Mouse (Mus musculus): ENCODE measurements around the gene Myo1e. TPM values are rescaled to one million over a fixed set of nuclear protein-coding genes. Genes with fewer than 3 reads are reported as not detected.

The Myo1e gene
- polyA plus RNA-seq, 1 experiment from 2014 or later: 12.1 TPM

- WGBS: 50% methylated on average over 7 of the region's 7 CpGs
- H3K27ac ChIP-seq (replicated peaks): 0 out of 2 replicates have a peak overlapping the region, but pooled peaks have one; percentile 46
- no peak for DNase-seq (ENCODE audit: low spot score)
These were observed 56.6 kb downstream of the Myo1e start for GRCm38 (mm10) chr9:70263735-70264134.

GRCm38 (mm10) chr9:70265513-70265912 is 58.4 kb downstream of the Myo1e start:
- Histone ChIP-seq H3K27me3 (ENCODE audit: low read depth, poor library complexity, severe bottlenecking) (no peaks in the 10 kb centered on the region), H3K27ac (replicated peaks) (no peak overlapping the region), H3K9me3 (replicated peaks) (no peaks in the 10 kb centered on the region), H3K4me1 (peaks cover 41% of the 10 kb centered on the region), H3K4me3 (no peak overlapping the region), H3K36me3 (no peaks in the 10 kb centered on the region)
- no peak for DNase-seq (ENCODE audit: low spot score)
- 93% methylated on average over 5 of the region's 5 CpGs for WGBS

More at GRCm38 (mm10) chr9:70263735-70264134, 56.6 kb downstream of the Myo1e start:
- Histone ChIP-seq H3K4me3 (no peak overlapping the region), H3K27me3 (ENCODE audit: low read depth, poor library complexity, severe bottlenecking) (no peaks in the 10 kb centered on the region), H3K4me1 (peaks cover 35% of the 10 kb centered on the region), H3K36me3 (no peaks in the 10 kb centered on the region), H3K9me3 (replicated peaks) (no peaks in the 10 kb centered on the region)

DNA sequence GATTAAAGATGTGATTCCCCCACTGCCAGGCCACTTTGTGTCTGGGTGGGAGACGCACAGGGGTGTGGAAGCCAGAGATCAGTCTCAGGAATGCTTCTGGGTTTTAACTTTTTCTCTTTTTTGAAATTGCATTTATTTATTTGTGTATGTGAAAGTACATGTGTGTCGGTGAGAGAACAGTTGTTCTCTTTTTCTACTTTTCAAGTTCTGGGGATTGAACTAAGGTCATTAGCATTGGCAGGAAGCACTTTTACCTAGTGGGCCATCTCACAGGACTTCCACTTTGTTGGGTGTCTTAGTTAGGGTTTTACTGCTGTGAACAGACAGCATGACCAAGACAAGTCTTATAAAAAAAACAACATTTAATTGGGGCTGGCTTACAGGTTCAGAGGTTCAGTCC is 59.0 kb downstream of the Myo1e start:
- Histone ChIP-seq H3K4me1 (peaks cover 39% of the 10 kb centered on the region), H3K9me3 (replicated peaks) (no peaks in the 10 kb centered on the region), H3K27ac (replicated peaks) (no peak overlapping the region), H3K36me3 (no peaks in the 10 kb centered on the region), H3K4me3 (no peak overlapping the region), H3K27me3 (ENCODE audit: low read depth, poor library complexity, severe bottlenecking) (no peaks in the 10 kb centered on the region)
- no peak for DNase-seq (ENCODE audit: low spot score)
- 88% methylated on average over 2 of the region's 2 CpGs for WGBS

- no peaks in the 10 kb centered on the region for H3K9me3 ChIP-seq (replicated peaks)
- WGBS: 92% methylated on average over 5 of the region's 5 CpGs
- H3K27me3 ChIP-seq (ENCODE audit: low read depth, poor library complexity, severe bottlenecking): no peaks in the 10 kb centered on the region
- DNase-seq (ENCODE audit: low spot score): no peak
- peaks cover 30% of the 10 kb centered on the region for H3K4me1 ChIP-seq
- H3K36me3 ChIP-seq: no peaks in the 10 kb centered on the region
- H3K4me3 ChIP-seq: no peak overlapping the region
- no peak overlapping the region for H3K27ac ChIP-seq (replicated peaks)
These were observed 60.0 kb downstream of the Myo1e start for GRCm38 (mm10) chr9:70267108-70267507.

- H3K4me1 ChIP-seq: peaks cover 11% of the 10 kb centered on the region
- H3K27ac ChIP-seq (replicated peaks): peak overlapping the region; percentile 57
- no peak for DNase-seq (ENCODE audit: low spot score)
- no peaks in the 10 kb centered on the region for H3K9me3 ChIP-seq (replicated peaks)
- no peaks in the 10 kb centered on the region for H3K27me3 ChIP-seq (ENCODE audit: low read depth, poor library complexity, severe bottlenecking)
- no peaks in the 10 kb centered on the region for H3K36me3 ChIP-seq
- WGBS: 65% methylated on average over 10 of the region's 10 CpGs
- no peak overlapping the region for H3K4me3 ChIP-seq
These were observed 62.2 kb downstream of the Myo1e start for GRCm38 (mm10) chr9:70269349-70269748.

DNA sequence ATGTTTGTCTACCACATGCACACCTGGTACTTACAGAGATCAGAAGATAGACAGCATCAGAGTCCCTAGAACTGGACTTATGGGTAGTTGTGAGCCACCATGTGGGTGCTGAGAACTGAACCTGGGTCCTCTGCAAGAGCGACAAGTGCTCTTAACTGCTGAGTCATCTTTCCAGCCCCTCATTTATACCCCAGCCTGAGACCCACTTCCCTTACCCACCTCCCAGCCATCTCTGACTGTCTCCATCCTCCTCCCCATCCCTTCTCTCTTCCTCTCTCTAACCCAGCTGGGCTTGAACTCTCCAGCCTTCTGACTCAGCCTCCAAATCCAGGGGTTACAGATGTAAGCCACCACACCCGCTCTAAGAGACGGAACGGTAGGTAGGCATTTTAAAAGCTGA is 63.3 kb downstream of the Myo1e start:
- H3K4me1 ChIP-seq: peaks cover 11% of the 10 kb centered on the region
- H3K9me3 ChIP-seq (replicated peaks): no peaks in the 10 kb centered on the region
- no peaks in the 10 kb centered on the region for H3K36me3 ChIP-seq
- H3K27me3 ChIP-seq (ENCODE audit: low read depth, poor library complexity, severe bottlenecking): no peaks in the 10 kb centered on the region
- no peak overlapping the region for H3K4me3 ChIP-seq
- no peak overlapping the region for H3K27ac ChIP-seq (replicated peaks)
- no peak for DNase-seq (ENCODE audit: low spot score)
- 94% methylated on average over 4 of the region's 4 CpGs for WGBS

GRCm38 (mm10) chr9:70271137-70271536 is 64.0 kb downstream of the Myo1e start:
- Histone ChIP-seq H3K36me3 (no peaks in the 10 kb centered on the region), H3K27me3 (ENCODE audit: low read depth, poor library complexity, severe bottlenecking) (no peaks in the 10 kb centered on the region), H3K27ac (replicated peaks) (no peak overlapping the region), H3K4me3 (no peak overlapping the region), H3K4me1 (peaks cover 11% of the 10 kb centered on the region), H3K9me3 (replicated peaks) (no peaks in the 10 kb centered on the region)
- WGBS: 87% methylated on average over 7 of the region's 7 CpGs
- DNase-seq (ENCODE audit: low spot score): no peak

GRCm38 (mm10) chr9:70271631-70272030 is 64.5 kb downstream of the Myo1e start:
- Histone ChIP-seq H3K9me3 (replicated peaks) (no peaks in the 10 kb centered on the region), H3K27me3 (ENCODE audit: low read depth, poor library complexity, severe bottlenecking) (no peaks in the 10 kb centered on the region), H3K36me3 (no peaks in the 10 kb centered on the region), H3K27ac (replicated peaks) (no peak overlapping the region), H3K4me3 (no peak overlapping the region), H3K4me1 (peaks cover 11% of the 10 kb centered on the region)
- WGBS: 89% methylated on average over 9 of the region's 9 CpGs
- DNase-seq (ENCODE audit: low spot score): no peak

DNA sequence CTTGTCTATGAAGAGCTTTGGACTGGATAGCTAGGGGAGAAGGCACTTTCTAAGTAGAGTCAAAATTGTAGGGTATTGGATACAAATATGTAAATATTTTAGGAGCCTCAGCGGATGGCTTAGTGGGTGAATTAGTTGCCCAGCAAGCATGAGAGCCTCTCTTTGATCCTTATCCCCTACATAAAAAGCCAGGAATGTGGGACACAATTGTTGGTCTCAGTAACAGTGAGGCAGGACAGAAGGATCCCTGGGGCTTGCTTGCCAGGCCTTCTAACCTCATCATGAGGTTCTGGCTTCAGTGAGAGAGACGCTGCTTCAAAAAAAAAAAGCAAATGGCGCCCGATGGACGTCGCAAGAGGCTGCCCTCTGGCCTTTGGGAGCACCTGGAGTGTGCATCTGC is 66.9 kb downstream of the Myo1e start:
- H3K36me3 ChIP-seq: no peaks in the 10 kb centered on the region
- WGBS: 86% methylated on average over 6 of the region's 6 CpGs
- H3K27me3 ChIP-seq (ENCODE audit: low read depth, poor library complexity, severe bottlenecking): no peaks in the 10 kb centered on the region
- H3K4me1 ChIP-seq: peaks cover 8% of the 10 kb centered on the region
- no peak overlapping the region for H3K27ac ChIP-seq (replicated peaks)
- H3K4me3 ChIP-seq: no peak overlapping the region
- DNase-seq (ENCODE audit: low spot score): no peak
- no peaks in the 10 kb centered on the region for H3K9me3 ChIP-seq (replicated peaks)

- WGBS: 93% methylated on average over 6 of the region's 6 CpGs
- H3K36me3 ChIP-seq: no peaks in the 10 kb centered on the region
These were observed 67.3 kb downstream of the Myo1e start for GRCm38 (mm10) chr9:70274476-70274875.

DNA sequence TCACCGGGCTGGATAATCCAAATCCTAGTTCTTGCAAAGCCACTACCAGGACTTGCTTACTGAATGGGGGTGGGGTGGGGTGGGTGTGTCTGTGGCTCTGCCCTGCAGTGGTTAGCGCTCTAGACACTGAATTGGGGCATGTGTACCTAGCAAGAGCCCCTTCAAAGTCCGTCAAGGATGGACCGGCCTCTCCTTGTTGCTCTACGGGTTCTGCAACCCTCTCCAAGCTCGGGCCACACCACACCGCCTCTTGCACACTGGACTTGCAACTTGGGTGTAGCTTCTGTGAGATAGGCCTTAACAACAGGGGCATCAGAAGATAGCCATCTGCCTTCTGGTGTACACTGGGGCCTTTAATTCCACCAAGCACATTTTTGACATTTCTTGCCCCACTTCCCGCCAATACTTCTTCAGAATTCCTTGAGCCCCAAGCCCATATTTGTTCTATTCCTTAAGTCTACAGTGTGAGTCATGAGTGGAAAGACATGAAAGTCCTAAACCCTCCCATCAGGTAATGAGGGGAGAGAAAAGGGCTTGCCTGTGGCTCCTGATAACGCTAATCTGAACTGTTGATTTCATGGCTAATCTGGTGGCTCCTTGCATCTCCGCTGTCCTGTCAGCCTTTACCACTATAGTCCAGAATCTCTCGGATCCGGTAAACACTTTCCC is 67.9 kb downstream of the Myo1e start:
- Histone ChIP-seq H3K36me3 (no peaks in the 10 kb centered on the region), H3K4me1 (no peaks in the 10 kb centered on the region), H3K27me3 (ENCODE audit: low read depth, poor library complexity, severe bottlenecking) (no peaks in the 10 kb centered on the region), H3K9me3 (replicated peaks) (no peaks in the 10 kb centered on the region), H3K4me3 (no peak overlapping the region), H3K27ac (replicated peaks) (no peak overlapping the region)
- WGBS: 93% methylated on average over 12 of the region's 12 CpGs
- DNase-seq (ENCODE audit: low spot score): no peak

More at GRCm38 (mm10) chr9:70274476-70274875, 67.3 kb downstream of the Myo1e start:
- H3K9me3 ChIP-seq (replicated peaks): no peaks in the 10 kb centered on the region
- no peaks in the 10 kb centered on the region for H3K27me3 ChIP-seq (ENCODE audit: low read depth, poor library complexity, severe bottlenecking)
- no peak overlapping the region for H3K27ac ChIP-seq (replicated peaks)
- no peak overlapping the region for H3K4me3 ChIP-seq
- DNase-seq (ENCODE audit: low spot score): no peak
- peaks cover 4% of the 10 kb centered on the region for H3K4me1 ChIP-seq

DNA sequence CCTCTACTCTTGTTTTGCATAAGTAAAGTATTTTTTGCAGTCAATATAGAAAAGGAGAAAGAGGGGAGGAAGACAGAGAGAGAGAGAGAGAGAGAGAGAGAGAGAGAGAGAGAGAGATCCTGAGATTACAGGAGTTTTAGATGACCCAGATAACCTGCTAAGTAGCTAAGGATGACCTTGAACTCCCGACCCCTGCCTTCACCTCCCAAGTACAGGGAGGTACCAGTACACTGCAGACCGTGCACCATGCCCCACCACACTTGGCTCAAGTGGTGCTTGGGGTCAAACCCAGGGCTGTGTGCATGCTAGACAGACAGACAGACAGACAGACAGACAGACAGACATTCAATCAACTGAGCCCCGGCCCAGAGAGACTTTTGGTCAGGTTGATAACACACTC is 69.9 kb downstream of the Myo1e start:
- Histone ChIP-seq H3K27me3 (ENCODE audit: low read depth, poor library complexity, severe bottlenecking) (no peaks in the 10 kb centered on the region), H3K9me3 (replicated peaks) (no peaks in the 10 kb centered on the region), H3K36me3 (no peaks in the 10 kb centered on the region), H3K27ac (replicated peaks) (no peak overlapping the region), H3K4me3 (no peak overlapping the region), H3K4me1 (no peaks in the 10 kb centered on the region)
- 83% methylated on average over 3 of the region's 3 CpGs for WGBS
- DNase-seq (ENCODE audit: low spot score): no peak

DNA sequence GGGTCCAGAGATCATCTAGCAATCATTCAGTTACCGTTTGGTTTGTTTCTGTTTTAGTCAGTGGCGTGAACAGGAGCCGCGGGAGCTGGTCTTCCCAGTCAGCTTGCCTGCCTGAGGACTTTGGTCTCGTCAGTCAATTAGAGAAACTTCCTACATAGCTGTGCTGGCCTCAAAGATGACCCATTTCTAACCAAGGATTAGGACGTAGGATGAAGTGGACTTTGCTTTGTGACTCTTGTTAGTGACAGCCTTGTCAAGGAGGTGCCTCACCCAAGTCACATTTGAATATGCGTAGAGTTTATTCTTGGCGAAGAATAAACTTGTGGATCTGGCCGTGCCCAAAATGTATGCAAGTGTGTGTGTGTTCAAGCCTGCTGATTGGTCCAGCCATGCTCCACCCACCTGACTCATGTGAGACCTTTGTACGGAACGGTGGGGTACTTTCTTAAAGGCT is 70.4 kb downstream of the Myo1e start:
- no peaks in the 10 kb centered on the region for H3K9me3 ChIP-seq (replicated peaks)
- no peak for DNase-seq (ENCODE audit: low spot score)
- no peaks in the 10 kb centered on the region for H3K36me3 ChIP-seq
- H3K4me3 ChIP-seq: no peak overlapping the region
- H3K4me1 ChIP-seq: no peaks in the 10 kb centered on the region
- 93% methylated on average over 11 of the region's 11 CpGs for WGBS
- no peaks in the 10 kb centered on the region for H3K27me3 ChIP-seq (ENCODE audit: low read depth, poor library complexity, severe bottlenecking)
- H3K27ac ChIP-seq (replicated peaks): no peak overlapping the region

Data from midbrain, embryonic 10.5 days (tissue).